Mouse (Mus musculus): ENCODE data around the gene Slc12a3. TPM values are rescaled to one million over a fixed set of nuclear protein-coding genes. Genes with fewer than 3 reads are reported as not detected.
"Not testable (repeated sequence)": the region's sequence is repeated elsewhere in the genome, so short reads cannot be mapped to it uniquely, and the experiment has no call there.

Slc12a3 gene
- polyA plus RNA-seq, 1 experiment from 2014 or later = 0.09 TPM

- Histone ChIP-seq H3K4me1 (replicated peaks) (no peaks in the 10 kb centered on the region), H3K36me3 (peaks cover 28% of the 10 kb centered on the region), H3K27ac (no peak overlapping the region), H3K27me3 (ENCODE audit: insufficient read depth, poor library complexity, severe bottlenecking) (no peaks in the 10 kb centered on the region), H3K4me3 (no peak overlapping the region), H3K9me3 (no peaks in the 10 kb centered on the region)
- 83% methylated on average over 6 of the region's 6 CpGs for WGBS
- no peak for DNase-seq (ENCODE audit: low spot score)
Measured at GRCm38 (mm10) chr8:94398587-94398986, 69.6 kb downstream of the Slc12a3 start.

- no peaks in the 10 kb centered on the region for H3K4me1 ChIP-seq (replicated peaks)
- peaks cover 19% of the 10 kb centered on the region for H3K36me3 ChIP-seq
- no peak for DNase-seq (ENCODE audit: low spot score)
- H3K4me3 ChIP-seq = no peak overlapping the region
- H3K27me3 ChIP-seq (ENCODE audit: insufficient read depth, poor library complexity, severe bottlenecking) = no peaks in the 10 kb centered on the region
- H3K27ac ChIP-seq = no peak overlapping the region
- no peaks in the 10 kb centered on the region for H3K9me3 ChIP-seq
- 86% methylated on average over 3 of the region's 3 CpGs for whole genome bisulfite sequencing
Measured at GRCm38 (mm10) chr8:94399361-94399953, 70.5 kb downstream of the Slc12a3 start.

GRCm38 (mm10) chr8:94399957-94400356, 71.0 kb downstream of the Slc12a3 start:
- DNase-seq (ENCODE audit: low spot score); H3K4me3 ChIP-seq; H3K9me3 ChIP-seq; H3K4me1 ChIP-seq (replicated peaks); H3K27ac ChIP-seq; H3K27me3 ChIP-seq (ENCODE audit: insufficient read depth, poor library complexity, severe bottlenecking): not testable (repeated sequence)
- peaks cover 14% of the 10 kb centered on the region for H3K36me3 ChIP-seq
- WGBS = 81% methylated on average over 2 of the region's 2 CpGs

GRCm38 (mm10) chr8:94408443-94409080, 79.6 kb downstream of the Slc12a3 start:
- H3K9me3 ChIP-seq = no peaks in the 10 kb centered on the region
- no peak overlapping the region for H3K4me3 ChIP-seq
- peaks cover 6% of the 10 kb centered on the region for H3K4me1 ChIP-seq (replicated peaks)
- no peaks in the 10 kb centered on the region for H3K36me3 ChIP-seq
- no peak overlapping the region for H3K27ac ChIP-seq
- no peak for DNase-seq (ENCODE audit: low spot score)
- H3K27me3 ChIP-seq (ENCODE audit: insufficient read depth, poor library complexity, severe bottlenecking) = no peaks in the 10 kb centered on the region
- WGBS = 65% methylated on average over 8 of the region's 8 CpGs

GRCm38 (mm10) chr8:94409523-94409922, 80.5 kb downstream of the Slc12a3 start:
- Histone ChIP-seq H3K4me3 (no peak overlapping the region), H3K4me1 (replicated peaks) (peaks cover 6% of the 10 kb centered on the region), H3K9me3 (no peaks in the 10 kb centered on the region), H3K36me3 (no peaks in the 10 kb centered on the region), H3K27ac (no peak overlapping the region), H3K27me3 (ENCODE audit: insufficient read depth, poor library complexity, severe bottlenecking) (no peaks in the 10 kb centered on the region)
- WGBS = 69% methylated on average over 7 of the region's 7 CpGs
- no peak for DNase-seq (ENCODE audit: low spot score)

- no peaks in the 10 kb centered on the region for H3K27me3 ChIP-seq (ENCODE audit: insufficient read depth, poor library complexity, severe bottlenecking)
- WGBS = 88% methylated on average over 6 of the region's 6 CpGs
Measured at GRCm38 (mm10) chr8:94412518-94412917, 83.5 kb downstream of the Slc12a3 start.

GRCm38 (mm10) chr8:94413509-94413908, 84.5 kb downstream of the Slc12a3 start:
- no peak overlapping the region for H3K27ac ChIP-seq
- peaks cover 6% of the 10 kb centered on the region for H3K4me1 ChIP-seq (replicated peaks)
- H3K9me3 ChIP-seq = no peaks in the 10 kb centered on the region
- 90% methylated on average over 6 of the region's 6 CpGs for WGBS
- no peak for DNase-seq (ENCODE audit: low spot score)
- H3K27me3 ChIP-seq (ENCODE audit: insufficient read depth, poor library complexity, severe bottlenecking) = no peaks in the 10 kb centered on the region
- H3K4me3 ChIP-seq = no peak overlapping the region
- H3K36me3 ChIP-seq = no peaks in the 10 kb centered on the region

More at GRCm38 (mm10) chr8:94412518-94412917, 83.5 kb downstream of the Slc12a3 start:
- Histone ChIP-seq H3K4me1 (replicated peaks) (peaks cover 6% of the 10 kb centered on the region), H3K4me3 (no peak overlapping the region), H3K36me3 (no peaks in the 10 kb centered on the region), H3K27ac (no peak overlapping the region), H3K9me3 (no peaks in the 10 kb centered on the region)
- DNase-seq (ENCODE audit: low spot score) = no peak

GRCm38 (mm10) chr8:94415218-94415617, 86.2 kb downstream of the Slc12a3 start:
- H3K4me1 ChIP-seq (replicated peaks) = no peaks in the 10 kb centered on the region
- no peak for DNase-seq (ENCODE audit: low spot score)
- no peaks in the 10 kb centered on the region for H3K36me3 ChIP-seq
- H3K9me3 ChIP-seq = no peaks in the 10 kb centered on the region
- no peaks in the 10 kb centered on the region for H3K27me3 ChIP-seq (ENCODE audit: insufficient read depth, poor library complexity, severe bottlenecking)
- WGBS = 71% methylated on average over 2 of the region's 2 CpGs
- H3K27ac ChIP-seq = no peak overlapping the region
- H3K4me3 ChIP-seq = no peak overlapping the region

MicroRNAs within 50 kb of the gene (microRNA counts, 519-probe panel; counts per million panel counts)
- microRNA mmu-miR-138 = 2,301 counts per million, percentile 79 among the panel's probes with 10 or more counts

Other genes with a start within 250 kb of the Slc12a3 start
- 16.9 and 19.0 TPM in 2 replicates for gene Bbs2, start 230.3 kb upstream of the Slc12a3 start, polyA plus RNA-seq (2016; fragmentation: Nextera tagmentation; extraction: Ambion mirVana)
- gene Mt4, start 192.0 kb upstream of the Slc12a3 start, polyA plus RNA-seq (2016; fragmentation: Nextera tagmentation; extraction: Ambion mirVana) = not detected in 2 replicates
- 8.4 and 13.2 TPM in 2 replicates for gene Mt3, start 176.6 kb upstream of the Slc12a3 start, polyA plus RNA-seq (2016; fragmentation: Nextera tagmentation; extraction: Ambion mirVana)
- 48.0 and 63.2 TPM in 2 replicates for gene Mt2, start 156.5 kb upstream of the Slc12a3 start, polyA plus RNA-seq (2016; fragmentation: Nextera tagmentation; extraction: Ambion mirVana)
- 159 and 234 TPM in 2 replicates for gene Mt1, start 150.1 kb upstream of the Slc12a3 start, polyA plus RNA-seq (2016; fragmentation: Nextera tagmentation; extraction: Ambion mirVana)
- gene Nup93, start 114.6 kb upstream of the Slc12a3 start, polyA plus RNA-seq (2016; fragmentation: Nextera tagmentation; extraction: Ambion mirVana) = 114 and 134 TPM in 2 replicates
- 57.3 and 59.5 TPM in 2 replicates for gene Herpud1, start 57.2 kb downstream of the Slc12a3 start, polyA plus RNA-seq (2016; fragmentation: Nextera tagmentation; extraction: Ambion mirVana)
- 0.20 TPM in 1 of 2 replicates, not detected in the other for gene Nlrc5, start 105.2 kb downstream of the Slc12a3 start, polyA plus RNA-seq (2016; fragmentation: Nextera tagmentation; extraction: Ambion mirVana)
- 10.0 and 11.1 TPM in 2 replicates for gene Cpne2, start 203.8 kb downstream of the Slc12a3 start, polyA plus RNA-seq (2016; fragmentation: Nextera tagmentation; extraction: Ambion mirVana)